ENCODE assay signal across 27 mouse cellular contexts in genomic region chr14:85095631-85096030, GRCm38 (mm10).
DNase-seq lines count a peak whose midpoint lies in the region; ATAC-seq lines count a peak whose summit lies in the region.
"Had no signal": no experiment of that assay in that cellular context is flagged by ENCODE, and none has a peak within 500 bp of the region (broad histone marks: within the 10 kb centered on the region; RNA-seq: fewer than 3 reads in every experiment).

No protein-coding gene starts in this region.

- no peaks in the 10 kb centered on the region for H3K27me3 ChIP-seq in hindbrain, embryonic 10.5 days (ENCODE audit: insufficient read depth, poor library complexity, severe bottlenecking)
- H3K27me3 ChIP-seq in hindbrain, embryonic 13.5 days, result no peaks in the 10 kb centered on the region
- no peaks in the 10 kb centered on the region for H3K27me3 ChIP-seq in neural tube, embryonic 11.5 days (ENCODE audit: control insufficient read depth, insufficient read depth, low read length)
- H3K27me3 ChIP-seq: embryonic facial prominence, embryonic 12.5 days; hindbrain, embryonic 15.5 days; kidney, embryonic 15.5 days; liver, embryonic 12.5 days; neural tube, embryonic 13.5 days had no signal

- DNase-seq in hindbrain, embryonic 10.5 days (ENCODE audit: low spot score), result peak; percentile 27
- DNase-seq in neural tube, embryonic 11.5 days (ENCODE audit: low spot score), result peak; percentile 26
- DNase-seq in neural tube, embryonic 10.5 days (ENCODE audit: extremely low spot score, low spot score), result no peak
- peak; percentile 10 for DNase-seq in embryo, embryonic 11 days
- no peak for DNase-seq in kidney, adult 8-10 months
- DNase-seq: adrenal gland, postnatal 14 days; cerebellum, adult 11-12 months; cerebellum, adult 9-11 months; gastrocnemius, postnatal 14 days; heart, postnatal 14 days; kidney, adult 11 months; kidney, postnatal 25 days; left cerebral cortex, postnatal 4 days; liver, postnatal 0 days; lung, postnatal 36 days; right cerebral cortex, postnatal 14 days; thymus, postnatal 4 days had no signal

- H3K4me3 ChIP-seq in hindbrain, embryonic 10.5 days, result no peak overlapping the region
- H3K4me3 ChIP-seq in hindbrain, embryonic 13.5 days, result no peak overlapping the region
- H3K4me3 ChIP-seq in neural tube, embryonic 11.5 days (ENCODE audit: low read depth, low read length), result no peak overlapping the region
- H3K4me3 ChIP-seq: embryonic facial prominence, embryonic 12.5 days; hindbrain, embryonic 15.5 days; kidney, embryonic 15.5 days; layer of hippocampus, adult 2 months; liver, embryonic 12.5 days; neural tube, embryonic 13.5 days had no signal

- H3K36me3 ChIP-seq in hindbrain, embryonic 10.5 days, result no peaks in the 10 kb centered on the region
- no peaks in the 10 kb centered on the region for H3K36me3 ChIP-seq in hindbrain, embryonic 13.5 days
- H3K36me3 ChIP-seq in neural tube, embryonic 11.5 days (ENCODE audit: control insufficient read depth, insufficient read depth, low read length), result no peaks in the 10 kb centered on the region
- H3K36me3 ChIP-seq: embryonic facial prominence, embryonic 12.5 days; hindbrain, embryonic 15.5 days; kidney, embryonic 15.5 days; liver, embryonic 12.5 days; neural tube, embryonic 13.5 days had no signal

- H3K4me1 ChIP-seq in hindbrain, embryonic 10.5 days (replicated peaks), result peaks cover 27% of the 10 kb centered on the region
- H3K4me1 ChIP-seq in hindbrain, embryonic 13.5 days (replicated peaks), result 0 out of 2 replicates have a peak, but pooled peaks cover 2% of the 10 kb centered on the region
- H3K4me1 ChIP-seq in neural tube, embryonic 11.5 days (ENCODE audit: control insufficient read depth, insufficient read depth, low read length), result no peaks in the 10 kb centered on the region
- H3K4me1 ChIP-seq: embryonic facial prominence, embryonic 12.5 days; hindbrain, embryonic 15.5 days; kidney, embryonic 15.5 days; liver, embryonic 12.5 days; neural tube, embryonic 13.5 days had no signal

- H3K4me2 ChIP-seq in hindbrain, embryonic 13.5 days, result no peak overlapping the region
- no peak overlapping the region for H3K4me2 ChIP-seq in neural tube, embryonic 11.5 days (ENCODE audit: low read depth)
- H3K4me2 ChIP-seq: embryonic facial prominence, embryonic 12.5 days; hindbrain, embryonic 15.5 days; kidney, embryonic 15.5 days; liver, embryonic 12.5 days; neural tube, embryonic 13.5 days had no signal

- H3K9ac ChIP-seq in hindbrain, embryonic 13.5 days, result no peak overlapping the region
- H3K9ac ChIP-seq in neural tube, embryonic 11.5 days (ENCODE audit: low read length), result no peak overlapping the region
- H3K9ac ChIP-seq: embryonic facial prominence, embryonic 12.5 days; hindbrain, embryonic 15.5 days; kidney, embryonic 15.5 days; liver, embryonic 12.5 days; liver, postnatal 0 days; neural tube, embryonic 13.5 days had no signal

- H3K9me3 ChIP-seq in hindbrain, embryonic 10.5 days, result no peaks in the 10 kb centered on the region
- H3K9me3 ChIP-seq in hindbrain, embryonic 13.5 days, result no peaks in the 10 kb centered on the region
- H3K9me3 ChIP-seq in neural tube, embryonic 11.5 days (ENCODE audit: control insufficient read depth, low read length), result no peaks in the 10 kb centered on the region
- H3K9me3 ChIP-seq: embryonic facial prominence, embryonic 12.5 days; hindbrain, embryonic 15.5 days; kidney, embryonic 15.5 days; liver, embryonic 12.5 days; neural tube, embryonic 13.5 days had no signal

- WGBS in hindbrain, embryonic 10.5 days, result 12% methylated on average over 1 of the region's 1 CpGs
- WGBS in hindbrain, embryonic 13.5 days, result 13% methylated on average over 1 of the region's 1 CpGs
- 52% methylated on average over 1 of the region's 1 CpGs for WGBS in neural tube, embryonic 11.5 days

- no peak for ATAC-seq in hindbrain, embryonic 13.5 days (ENCODE audit: low FRiP score)
- no peak for ATAC-seq in neural tube, embryonic 11.5 days (ENCODE audit: insufficient read depth, low FRiP score, low TSS enrichment)
- ATAC-seq in monocyte, adult 5-6 weeks (replicated peaks; ENCODE audit: insufficient number of reproducible peaks, low FRiP score, low TSS enrichment, poor library complexity, severe bottlenecking), result no peak
- ATAC-seq: CD4-positive, CD25-positive, alpha-beta regulatory T cell, adult 4 months; inflammation-experienced regulatory T-cells, adult 6 months; liver, embryonic 12.5 days; liver, postnatal 0 days had no signal

- peak overlapping the region; percentile 64; the same call in 1 of the 2 replicates for H3K27ac ChIP-seq in hindbrain, embryonic 10.5 days
- H3K27ac ChIP-seq in hindbrain, embryonic 13.5 days, result no peak overlapping the region
- no peak overlapping the region for H3K27ac ChIP-seq in neural tube, embryonic 11.5 days (ENCODE audit: low read depth, low read length)
- H3K27ac ChIP-seq: embryonic facial prominence, embryonic 12.5 days; hindbrain, embryonic 15.5 days; kidney, embryonic 15.5 days; layer of hippocampus, adult 2 months; liver, embryonic 12.5 days; neural tube, embryonic 13.5 days had no signal

Comparison
In these comparisons a context has a peak if more than half of its experiments do, and no peak if none do; other contexts are left out.
1. DNase-seq: peak in hindbrain, embryonic 10.5 days (single experiment), neural tube, embryonic 11.5 days (single experiment) and embryo, embryonic 11 days (single experiment); none in neural tube, embryonic 10.5 days (single experiment) and kidney, adult 8-10 months (0 of 2).